Mouse (Mus musculus) liver, adult 2 months (tissue): ENCODE measurements around the gene Gm15262. TPM values are rescaled to one million over a fixed set of nuclear protein-coding genes. Genes with fewer than 3 reads are reported as not detected.

Source experiments
- DNase-seq: peaks from one replicate; pipeline ENCODE4 v3.0.0-alpha.2; 2011; ENCODE audit warnings: low read depth, low spot score; ENCODE audit errors: extremely low read depth
- H3K27ac ChIP-seq: fragments of 200-500 bp; replicated peaks from 2 replicates; pipeline ENCODE4 v1.5.1; 2012; ENCODE audit warnings: low read depth, mild to moderate bottlenecking, control low read depth, inconsistent platforms, low read length; ENCODE audit not compliant: insufficient read depth
- H3K27me3 ChIP-seq: fragments of 200-500 bp; 2 replicates; pipeline ENCODE4 v1.6.1; 2012; ENCODE audit warnings: mild to moderate bottlenecking, moderate library complexity, low read length, inconsistent platforms; ENCODE audit not compliant: control insufficient read depth, insufficient read depth
- H3K36me3 ChIP-seq: fragments of 200-500 bp; 2 replicates; pipeline ENCODE4 v1.6.1; 2012; ENCODE audit warnings: low read length, inconsistent platforms; ENCODE audit not compliant: control insufficient read depth, insufficient read depth
- H3K4me1 ChIP-seq: fragments of 200-500 bp; 2 replicates; pipeline ENCODE4 v1.6.1; 2011; ENCODE audit warnings: low read length; ENCODE audit not compliant: control insufficient read depth, insufficient read depth
- H3K4me3 ChIP-seq: fragments of 200-500 bp; 2 replicates; pipeline ENCODE4 v1.5.1; 2011; ENCODE audit warnings: low read depth, mild to moderate bottlenecking, control low read depth, low read length, moderate library complexity; ENCODE audit not compliant: insufficient read depth
- H3K79me2 ChIP-seq: fragments of 200-500 bp; 2 replicates; pipeline ENCODE4 v1.6.1; 2012; ENCODE audit warnings: inconsistent platforms, mild to moderate bottlenecking, low read length, moderate library complexity; ENCODE audit not compliant: control insufficient read depth, insufficient read depth
- H3K9ac ChIP-seq: fragments of 200-500 bp; 2 replicates; pipeline ENCODE4 v1.6.1; 2012; ENCODE audit warnings: low read depth, mild to moderate bottlenecking, control low read depth, inconsistent platforms, low read length
- CTCF ChIP-seq: fragments of 200-500 bp; IDR thresholded peaks from 2 replicates; pipeline ENCODE4 v1.5.1; 2011; ENCODE audit warnings: low read depth, low read length, control low read depth
- POLR2A ChIP-seq: fragments of 200-500 bp; IDR thresholded peaks from 2 replicates; pipeline ENCODE4 v1.6.1; 2011; ENCODE audit warnings: low read length, control low read depth; ENCODE audit not compliant: insufficient read depth; ENCODE audit errors: extremely low read depth
- WGBS: fragments of 180-500 bp; shearing (Covaris S2); methylation state at CpG from one replicate; pipeline ENCODE4 v1.1.7; 2018; 5-methylcytosine and 5-hydroxymethylcytosine counted together
- polyA plus RNA-seq: library from polyadenylated mRNA; depleted of rRNA; stranded (reverse); fragments of >200 nt; gene quantifications from 2 replicates; pipeline ENCODE4 v1.2.3, GENCODE M21; 2012; rRNA removed
- total RNA-seq: library from RNA; depleted of rRNA; stranded (reverse); fragments of >200 nt; gene quantifications from 2 replicates; pipeline ENCODE4 v1.2.3, GENCODE M21; 2014; rRNA removed

Gm15262 gene
- total and polyA plus RNA-seq, 2 experiments = not detected

GRCm38 (mm10) chrX:161385791-161386190, 98.5 kb downstream of the Gm15262 start:
- WGBS = 39% methylated on average over 8 of the region's 8 CpGs
- Histone ChIP-seq H3K4me1 (no peaks in the 10 kb centered on the region), H3K79me2 (no peaks in the 10 kb centered on the region), H3K36me3 (no peaks in the 10 kb centered on the region), H3K9ac (no peak overlapping the region), H3K4me3 (no peak overlapping the region), H3K27ac (no peak overlapping the region), H3K27me3 (no peaks in the 10 kb centered on the region)
- DNase-seq = peak; percentile 5
- TF ChIP-seq CTCF (peak; percentile 70), POLR2A (no peak)

DNA sequence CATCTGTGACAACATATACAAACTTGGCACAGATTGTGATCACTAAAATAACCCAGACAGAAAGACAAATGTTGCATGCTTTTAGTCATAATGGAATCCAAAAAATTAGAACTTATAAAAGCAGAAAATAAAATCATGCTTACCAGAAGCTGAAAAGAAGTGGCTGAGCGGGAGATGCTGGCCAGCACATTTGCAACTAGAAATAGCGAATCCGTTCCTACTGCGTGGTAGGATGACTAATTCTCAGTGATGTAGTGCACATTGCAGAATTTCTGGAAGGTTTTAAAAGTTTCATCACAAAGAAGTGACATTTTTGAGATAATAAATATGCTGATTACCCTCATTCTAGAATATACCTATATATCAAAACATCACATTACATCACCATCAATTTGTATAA, 100.7 kb downstream of the Gm15262 start:
- TF ChIP-seq CTCF (no peak), POLR2A (no peak)
- Histone ChIP-seq H3K79me2 (no peaks in the 10 kb centered on the region), H3K27ac (no peak overlapping the region), H3K9ac (no peak overlapping the region), H3K36me3 (no peaks in the 10 kb centered on the region), H3K4me1 (no peaks in the 10 kb centered on the region), H3K27me3 (no peaks in the 10 kb centered on the region), H3K4me3 (no peak overlapping the region)
- no peak for DNase-seq
- WGBS = 95% methylated on average over 4 of the region's 4 CpGs

- Histone ChIP-seq H3K79me2 (no peaks in the 10 kb centered on the region), H3K9ac (no peak overlapping the region), H3K4me3 (no peak overlapping the region), H3K4me1 (no peaks in the 10 kb centered on the region), H3K27ac (no peak overlapping the region), H3K36me3 (no peaks in the 10 kb centered on the region), H3K27me3 (no peaks in the 10 kb centered on the region)
- DNase-seq = peak; percentile 74
- TF ChIP-seq CTCF (peak; percentile 61), POLR2A (no peak)
- 13% methylated on average over 11 of the region's 11 CpGs for WGBS
Measured at GRCm38 (mm10) chrX:161399110-161399509, 111.9 kb downstream of the Gm15262 start.

DNA sequence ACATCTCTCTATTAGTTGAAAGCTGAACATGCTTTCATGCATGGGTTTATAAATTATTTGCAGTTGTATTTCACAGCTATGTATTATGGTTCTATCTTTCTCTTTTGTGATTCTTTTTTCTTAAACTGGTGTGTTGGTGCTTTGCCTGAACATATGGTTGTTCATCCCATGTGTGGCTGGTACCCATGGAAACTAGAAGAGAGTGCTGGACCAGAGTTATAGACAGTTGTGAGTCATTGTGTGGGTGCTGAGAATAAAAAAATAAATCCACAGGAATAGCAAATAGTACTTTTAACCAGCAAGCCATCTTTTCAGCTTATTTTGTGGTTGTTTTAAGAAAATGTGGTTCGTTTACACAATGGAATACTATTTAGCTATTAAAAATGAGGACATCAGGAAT, 123.9 kb downstream of the Gm15262 start:
- no peak for DNase-seq
- Histone ChIP-seq H3K4me1 (no peaks in the 10 kb centered on the region), H3K4me3 (no peak overlapping the region), H3K27ac (no peak overlapping the region), H3K9ac (no peak overlapping the region), H3K79me2 (no peaks in the 10 kb centered on the region), H3K27me3 (no peaks in the 10 kb centered on the region), H3K36me3 (no peaks in the 10 kb centered on the region)
- no peak for TF ChIP-seq POLR2A
- TF ChIP-seq CTCF = no peak
- 48% methylated on average over 1 of the region's 1 CpGs for WGBS

Other genes starting within 250 kb of the Gm15262 start
- 0.20 TPM in 1 of 2 replicates, not detected in the other for gene Scml2, start 170.3 kb upstream of the Gm15262 start, total RNA-seq
- gene Scml2, start 170.3 kb upstream of the Gm15262 start, polyA plus RNA-seq = not detected in 2 replicates